Mouse (Mus musculus) limb, embryonic 14.5 days (tissue): Measurements from ENCODE around the gene Rhpn2. TPM values are rescaled to one million over a fixed set of nuclear protein-coding genes. Genes with fewer than 3 reads are reported as not detected.

ENCODE experiments used
- ATAC-seq: fragments of 200-750 bp; cut with Nextera tagmentation; 2 replicates; pipeline ENCODE4 v1.8.0; 2017; ENCODE audit warnings: low read depth, moderate number of reproducible peaks, moderate TSS enrichment; ENCODE audit not compliant: low FRiP score
- DNase-seq: peaks from one replicate; pipeline ENCODE4 v3.0.0-alpha.2; 2015; ENCODE audit warnings: low spot score
- H3K27ac ChIP-seq: fragments of 300-500 bp; sonication (generic); replicated peaks from 2 replicates; pipeline ENCODE4 v1.5.1; 2014; ENCODE audit warnings: low read depth, mild to moderate bottlenecking, low read length, moderate library complexity, mixed read lengths
- H3K27me3 ChIP-seq: fragments of 300-500 bp; sonication (generic); 2 replicates; pipeline ENCODE4 v1.6.1; 2014; ENCODE audit warnings: low read length, mixed read lengths; ENCODE audit not compliant: control insufficient read depth, insufficient read depth
- H3K36me3 ChIP-seq: fragments of 300-500 bp; sonication (generic); 2 replicates; pipeline ENCODE4 v1.6.1; 2014; ENCODE audit warnings: mild to moderate bottlenecking, low read length, moderate library complexity, mixed read lengths; ENCODE audit not compliant: control insufficient read depth, insufficient read depth
- H3K4me1 ChIP-seq: fragments of 300-500 bp; sonication (generic); 2 replicates; pipeline ENCODE4 v1.6.1; 2014; ENCODE audit warnings: antibody characterized with exemption, low read length, mixed read lengths; ENCODE audit not compliant: control insufficient read depth, insufficient read depth
- H3K4me2 ChIP-seq: fragments of 300-500 bp; sonication (generic); replicated peaks from 2 replicates; pipeline ENCODE4 v1.6.1; 2014; ENCODE audit warnings: low read depth, mild to moderate bottlenecking, low read length, moderate library complexity; ENCODE audit not compliant: severe bottlenecking
- H3K4me3 ChIP-seq: fragments of 300-500 bp; sonication (generic); replicated peaks from 2 replicates; pipeline ENCODE4 v1.5.1; 2014; ENCODE audit warnings: low read length
- H3K9ac ChIP-seq: fragments of 300-500 bp; sonication (generic); 2 replicates; pipeline ENCODE4 v1.6.1; 2014; ENCODE audit warnings: mild to moderate bottlenecking, low read depth, low read length, moderate library complexity; ENCODE audit not compliant: severe bottlenecking
- H3K9me3 ChIP-seq: fragments of 300-500 bp; sonication (generic); 2 replicates; pipeline ENCODE4 v1.6.1; 2016; ENCODE audit warnings: low read length; ENCODE audit not compliant: control insufficient read depth
- POLR2A ChIP-seq: fragments of 200-500 bp; IDR thresholded peaks from 2 replicates; pipeline ENCODE4 v1.8.0; 2012; ENCODE audit warnings: inconsistent platforms, mild to moderate bottlenecking, moderate library complexity, borderline replicate concordance; ENCODE audit not compliant: insufficient read depth, insufficient read length; ENCODE audit errors: extremely low read depth
- WGBS: fragments of 180-500 bp; shearing (Covaris S2); extraction: QIAGEN DNeasy Blood & Tissue Kit; methylation state at CpG from one replicate; pipeline ENCODE4 v1.1.7; 2014; 5-methylcytosine and 5-hydroxymethylcytosine counted together
- polyA plus RNA-seq, 2 experiments: library from polyadenylated mRNA; depleted of rRNA in 1 of 2; stranded (reverse) in 1 of 2; unstranded in 1 of 2; fragments of >200 nt; fragmentation: Nextera tagmentation in 1 of 2; extraction: Ambion mirVana in 1 of 2; gene quantifications; 2 replicates each; pipeline versions ENCODE4 v1.2.1 to v1.2.3; 2012 to 2014

Gene Rhpn2
- polyA plus RNA-seq, 2 experiments, result 1.7 to 2.5 TPM

GRCm38 (mm10) chr7:35357621-35358020, 23.7 kb downstream of the Rhpn2 start:
- no peak for DNase-seq
- Histone ChIP-seq H3K27ac (no peak overlapping the region), H3K36me3 (no peaks in the 10 kb centered on the region), H3K9me3 (no peaks in the 10 kb centered on the region), H3K4me3 (no peak overlapping the region), H3K9ac (no peak overlapping the region), H3K4me2 (no peak overlapping the region), H3K4me1 (no peaks in the 10 kb centered on the region), H3K27me3 (no peaks in the 10 kb centered on the region)
- no peak for ATAC-seq
- TF ChIP-seq POLR2A, result no peak
- 84% methylated on average over 12 of the region's 12 CpGs for WGBS

GRCm38 (mm10) chr7:35362253-35362652, 28.3 kb downstream of the Rhpn2 start:
- 67% methylated on average over 5 of the region's 5 CpGs for WGBS
- H3K36me3 ChIP-seq, result no peaks in the 10 kb centered on the region
- H3K4me1 ChIP-seq, result no peaks in the 10 kb centered on the region
- no peak overlapping the region for H3K9ac ChIP-seq
- no peaks in the 10 kb centered on the region for H3K9me3 ChIP-seq
- no peak overlapping the region for H3K4me3 ChIP-seq
- ATAC-seq (no peak), DNase-seq (no peak)
- no peak overlapping the region for H3K27ac ChIP-seq
- H3K27me3 ChIP-seq, result no peaks in the 10 kb centered on the region
- no peak for TF ChIP-seq POLR2A
- H3K4me2 ChIP-seq, result no peak overlapping the region

DNA sequence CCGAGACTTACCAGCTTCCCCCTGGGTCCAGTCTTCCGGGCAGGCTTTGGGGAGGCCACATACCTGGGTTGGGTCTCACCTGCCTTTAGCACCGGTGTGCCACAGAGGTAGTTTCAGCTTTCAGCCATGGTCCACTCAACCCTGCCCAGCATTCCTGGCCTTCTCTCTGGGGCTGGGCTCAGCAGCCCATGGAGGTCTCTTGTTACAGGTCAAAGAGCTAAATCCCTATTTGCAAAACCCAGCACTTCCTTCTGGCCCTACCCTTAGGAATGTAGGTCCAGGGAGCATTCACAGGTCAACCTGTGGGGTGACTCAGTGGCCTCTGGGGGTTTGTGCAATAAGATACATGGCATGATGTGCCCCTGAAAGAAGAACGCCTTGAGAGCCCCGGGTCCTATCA, 28.9 kb downstream of the Rhpn2 start:
- Histone ChIP-seq H3K4me2 (no peak overlapping the region), H3K4me3 (no peak overlapping the region), H3K4me1 (no peaks in the 10 kb centered on the region), H3K36me3 (no peaks in the 10 kb centered on the region), H3K9me3 (no peaks in the 10 kb centered on the region), H3K27ac (no peak overlapping the region), H3K9ac (no peak overlapping the region), H3K27me3 (no peaks in the 10 kb centered on the region)
- no peak for TF ChIP-seq POLR2A
- DNase-seq, result no peak
- WGBS, result 74% methylated on average over 5 of the region's 5 CpGs
- ATAC-seq, result no peak

GRCm38 (mm10) chr7:35365161-35365910, 31.4 kb downstream of the Rhpn2 start:
- Histone ChIP-seq H3K27ac (no peak overlapping the region), H3K9ac (no peak overlapping the region), H3K4me1 (no peaks in the 10 kb centered on the region), H3K9me3 (no peaks in the 10 kb centered on the region), H3K4me2 (no peak overlapping the region), H3K27me3 (no peaks in the 10 kb centered on the region), H3K4me3 (no peak overlapping the region), H3K36me3 (no peaks in the 10 kb centered on the region)
- WGBS, result 56% methylated on average over 12 of the region's 12 CpGs
- ATAC-seq (peak; percentile 50), DNase-seq (no peak)
- no peak for TF ChIP-seq POLR2A

- DNase-seq (no peak), ATAC-seq (no peak)
- no peak overlapping the region for H3K27ac ChIP-seq
- no peak overlapping the region for H3K9ac ChIP-seq
- H3K36me3 ChIP-seq, result no peaks in the 10 kb centered on the region
- WGBS, result 76% methylated on average over 14 of the region's 14 CpGs
- H3K4me3 ChIP-seq, result no peak overlapping the region
- no peak overlapping the region for H3K4me2 ChIP-seq
- H3K9me3 ChIP-seq, result no peaks in the 10 kb centered on the region
- no peaks in the 10 kb centered on the region for H3K27me3 ChIP-seq
- H3K4me1 ChIP-seq, result no peaks in the 10 kb centered on the region
- no peak for TF ChIP-seq POLR2A
These were observed 37.1 kb downstream of the Rhpn2 start for GRCm38 (mm10) chr7:35371096-35371495.

GRCm38 (mm10) chr7:35372483-35373017, 38.6 kb downstream of the Rhpn2 start:
- no peak overlapping the region for H3K4me3 ChIP-seq
- no peaks in the 10 kb centered on the region for H3K9me3 ChIP-seq
- H3K27ac ChIP-seq, result no peak overlapping the region
- 85% methylated on average over 14 of the region's 14 CpGs for WGBS
- DNase-seq, result no peak
- H3K27me3 ChIP-seq, result no peaks in the 10 kb centered on the region
- H3K36me3 ChIP-seq, result no peaks in the 10 kb centered on the region
- TF ChIP-seq POLR2A, result no peak
- no peaks in the 10 kb centered on the region for H3K4me1 ChIP-seq
- no peak overlapping the region for H3K4me2 ChIP-seq
- no peak for ATAC-seq
- no peak overlapping the region for H3K9ac ChIP-seq
